Mouse (Mus musculus) adrenal gland (tissue): ENCODE data around the gene Pelo.

Experiments
- intact Hi-C: fragments of 180-260 bp; cut with DNase I; formaldehyde crosslinking; loops from one replicate; pipeline ENCODE4 v1.15.1; 2025

Pelo gene

DNA sequence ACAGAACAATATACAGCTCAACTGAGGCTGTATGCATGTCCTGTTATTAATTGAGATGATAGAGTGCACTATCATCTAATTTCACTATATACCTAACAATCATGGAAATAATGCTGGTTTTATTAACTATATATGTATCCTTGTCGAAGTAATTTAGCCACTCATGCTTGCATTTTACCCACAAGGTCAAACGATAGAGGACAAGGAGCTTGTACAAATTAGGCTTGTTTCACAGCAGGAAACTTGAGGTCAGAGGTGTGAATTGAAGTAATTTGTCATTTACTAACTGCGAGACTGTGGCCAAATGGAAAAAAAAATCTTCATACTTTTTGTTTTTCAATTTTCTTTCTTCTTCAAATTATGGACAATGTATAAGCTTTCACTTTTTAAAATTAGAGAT lies 8.2 kb upstream of the Pelo start:
- intact Hi-C loops: no loop called here

DNA sequence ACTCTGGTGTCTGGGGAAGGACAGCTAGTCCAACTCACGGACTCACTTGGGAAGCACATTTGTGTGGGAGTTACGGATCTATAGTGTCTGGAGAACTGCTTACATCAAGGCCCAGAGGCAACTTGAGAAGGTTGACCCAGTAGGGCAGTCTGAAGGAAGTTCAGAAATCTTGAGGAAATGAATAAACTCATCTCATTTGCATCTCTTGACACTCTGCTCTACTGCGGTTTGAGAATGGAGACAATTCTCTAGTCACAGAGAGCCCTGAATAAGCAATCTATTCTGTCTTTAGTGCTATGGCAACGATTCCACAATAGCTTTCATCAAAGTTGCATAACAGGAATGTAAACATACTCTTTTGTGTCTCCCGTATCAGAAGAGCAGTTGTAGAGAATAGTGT lies 7.0 kb upstream of the Pelo start:
- intact Hi-C loops: no loop called here

DNA sequence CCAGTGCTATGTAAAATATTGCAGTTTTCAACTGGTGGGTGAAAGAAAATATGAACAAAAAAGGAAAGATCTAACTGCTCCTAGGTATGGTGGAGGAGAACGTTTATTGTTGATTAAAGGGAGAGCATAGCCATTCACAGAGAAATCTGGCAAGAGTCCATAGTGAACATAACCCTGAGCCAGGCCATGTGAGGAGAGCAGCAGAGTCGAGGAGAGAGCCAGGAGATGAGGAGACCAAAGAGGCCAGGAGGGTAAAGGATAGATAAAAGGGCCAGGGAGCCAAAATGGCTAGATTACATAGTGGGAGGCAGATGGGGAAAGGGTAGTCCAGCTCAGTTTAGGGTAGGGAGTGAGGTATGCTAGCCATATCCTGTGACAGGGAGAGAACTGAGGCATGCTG lies 6.2 kb upstream of the Pelo start:
- intact Hi-C loops: no loop called here

DNA sequence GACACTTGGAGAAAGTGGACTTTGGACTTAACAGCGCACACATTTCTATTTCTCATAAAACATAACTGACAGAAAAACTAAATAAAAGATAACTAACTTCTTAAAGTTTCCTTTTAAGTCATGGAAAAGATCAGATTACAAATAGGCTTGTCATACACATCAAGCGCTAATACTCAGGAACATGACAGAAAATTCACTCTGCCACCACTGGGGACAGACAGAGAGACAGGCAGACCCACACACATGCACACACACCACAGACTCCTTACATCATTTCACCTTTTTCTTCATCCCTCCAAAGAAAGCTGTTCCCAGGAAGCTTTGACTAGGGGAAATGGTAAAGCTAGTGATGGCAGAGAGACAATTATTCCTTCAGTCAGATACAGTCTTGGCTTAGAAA lies 5.4 kb upstream of the Pelo start:
- intact Hi-C loops: no loop called here

DNA sequence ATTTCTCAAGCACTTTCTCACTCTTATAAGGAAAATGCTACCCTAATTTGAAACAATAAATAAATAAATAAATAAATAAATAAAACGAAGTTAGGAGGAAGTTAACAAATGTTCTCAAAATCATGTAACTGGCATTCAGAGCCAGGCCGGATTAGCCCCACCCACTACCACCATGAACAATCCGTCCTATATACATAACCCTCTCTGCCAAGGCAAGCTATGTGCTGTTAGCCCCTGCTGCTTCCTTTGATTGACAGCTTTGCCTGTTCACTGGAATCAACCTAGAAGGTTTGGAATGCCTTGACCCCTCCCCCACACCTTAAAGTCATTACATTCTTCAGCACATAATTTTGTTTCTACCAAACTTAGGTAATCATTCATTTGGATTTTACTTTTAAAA lies 1.5 kb upstream of the Pelo start:
- intact Hi-C loops: no loop called here

DNA sequence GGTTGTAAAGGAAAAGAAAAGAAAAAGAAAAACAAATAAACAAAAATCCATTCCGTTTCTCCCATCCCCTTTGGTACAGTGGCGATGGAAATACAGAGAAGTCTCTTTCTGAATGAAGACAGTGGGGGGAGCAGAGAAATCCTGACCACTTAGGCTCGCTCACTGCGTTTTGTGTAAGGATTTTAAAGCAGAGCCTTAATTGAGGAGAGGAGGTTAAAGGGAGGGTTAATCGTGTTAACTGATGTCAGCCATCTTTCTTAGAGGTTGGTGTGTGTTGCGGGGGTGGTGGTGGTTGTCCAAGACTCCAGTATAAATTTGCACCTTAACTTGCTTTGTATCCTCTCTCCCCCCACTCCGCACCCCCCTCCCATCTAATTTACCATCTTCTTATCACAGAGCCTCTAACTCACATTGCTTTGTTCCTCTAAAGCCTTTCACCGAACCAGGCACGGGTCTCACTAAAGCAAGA lies 1.0 kb upstream of the Pelo start:
- intact Hi-C loops: no loop called here

DNA sequence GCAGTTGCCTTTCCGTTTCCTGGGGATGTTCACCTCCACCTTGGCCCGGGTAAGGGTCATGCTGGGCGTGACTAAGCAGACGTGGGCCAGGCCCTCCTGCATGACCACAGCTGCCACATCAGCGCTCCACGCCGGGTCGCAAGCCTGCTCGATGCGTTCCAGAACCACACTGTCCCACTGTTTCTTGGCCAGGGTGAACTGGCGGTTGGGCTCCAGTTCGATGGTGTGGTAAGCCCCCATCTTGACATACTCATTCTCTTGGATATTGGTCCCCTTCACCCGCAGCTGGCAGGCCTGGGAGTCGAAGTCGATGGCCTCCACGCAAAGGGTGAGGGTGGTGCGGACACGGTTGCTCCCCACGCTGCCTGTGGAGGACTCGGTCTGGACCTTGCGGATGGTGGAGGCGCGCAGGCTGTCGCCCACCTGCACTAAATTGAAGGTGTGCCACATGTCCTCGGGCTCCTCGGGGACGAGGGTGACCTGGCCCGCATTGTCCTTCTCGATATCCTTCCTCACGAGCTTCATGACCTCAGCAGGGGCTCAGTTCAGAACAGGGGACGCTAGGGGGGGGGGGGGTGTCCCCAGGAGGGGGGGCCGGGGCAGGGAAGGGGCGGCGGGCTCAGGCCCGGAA lies 476 bp downstream of the Pelo start:
- intact Hi-C loops: no loop called here

DNA sequence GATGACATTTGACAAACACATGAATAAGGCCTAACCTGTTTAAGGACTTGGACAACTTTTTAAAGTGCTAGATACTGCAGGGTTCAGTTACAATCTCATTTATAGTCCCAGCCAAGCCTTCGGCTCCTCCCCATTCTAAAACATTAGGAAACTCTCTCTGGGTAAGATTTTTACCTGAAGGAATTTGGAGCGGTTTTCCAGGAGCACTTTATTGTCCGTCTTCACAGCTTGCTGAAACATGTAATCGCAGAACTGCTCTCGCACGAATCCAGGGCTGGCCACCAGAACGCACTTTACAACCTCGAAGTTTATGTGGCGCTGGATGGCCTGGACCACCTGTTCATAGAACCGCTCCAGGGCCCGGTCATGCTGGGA lies 979 bp downstream of the Pelo start:
- intact Hi-C loops: no loop called here

DNA sequence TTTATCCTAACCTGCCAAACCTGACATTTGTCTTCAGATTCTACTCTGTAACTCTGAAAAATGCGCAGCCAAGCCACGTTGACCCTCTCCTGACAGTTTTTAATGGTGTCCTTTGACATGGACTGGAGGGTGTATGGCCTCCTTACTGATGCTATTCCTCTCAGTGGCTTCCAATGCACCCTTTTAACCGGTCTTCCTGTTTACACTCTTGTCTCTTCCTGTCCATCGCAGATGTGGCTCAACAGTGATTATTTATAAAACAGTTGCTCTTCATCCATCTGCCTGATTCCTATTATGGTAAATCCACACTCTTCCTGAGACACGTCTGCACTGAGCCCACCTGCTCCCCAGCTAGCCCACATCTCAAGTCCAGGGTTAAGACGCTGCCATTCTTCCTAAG lies 4.0 kb downstream of the Pelo start:
- intact Hi-C loops: no loop called here

DNA sequence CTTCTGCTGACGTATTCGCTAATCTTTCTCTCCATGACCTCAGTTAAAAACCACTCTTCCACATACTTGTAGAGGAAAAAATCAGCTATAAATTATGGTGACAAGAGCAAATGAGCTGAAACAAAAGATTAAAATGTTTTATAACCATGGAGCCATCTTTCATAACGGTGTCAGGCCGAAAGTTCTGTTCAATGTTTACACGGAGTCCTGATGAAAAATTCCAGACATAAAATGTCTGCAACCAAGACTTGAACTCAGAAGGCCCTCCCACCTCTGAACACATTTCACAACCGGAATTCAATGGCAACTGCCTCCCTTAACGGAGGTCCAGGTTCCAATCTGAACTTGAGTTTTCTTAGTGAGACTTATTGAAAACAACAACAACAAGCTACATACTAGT lies 7.6 kb downstream of the Pelo start:
- intact Hi-C loops: no loop called here

DNA sequence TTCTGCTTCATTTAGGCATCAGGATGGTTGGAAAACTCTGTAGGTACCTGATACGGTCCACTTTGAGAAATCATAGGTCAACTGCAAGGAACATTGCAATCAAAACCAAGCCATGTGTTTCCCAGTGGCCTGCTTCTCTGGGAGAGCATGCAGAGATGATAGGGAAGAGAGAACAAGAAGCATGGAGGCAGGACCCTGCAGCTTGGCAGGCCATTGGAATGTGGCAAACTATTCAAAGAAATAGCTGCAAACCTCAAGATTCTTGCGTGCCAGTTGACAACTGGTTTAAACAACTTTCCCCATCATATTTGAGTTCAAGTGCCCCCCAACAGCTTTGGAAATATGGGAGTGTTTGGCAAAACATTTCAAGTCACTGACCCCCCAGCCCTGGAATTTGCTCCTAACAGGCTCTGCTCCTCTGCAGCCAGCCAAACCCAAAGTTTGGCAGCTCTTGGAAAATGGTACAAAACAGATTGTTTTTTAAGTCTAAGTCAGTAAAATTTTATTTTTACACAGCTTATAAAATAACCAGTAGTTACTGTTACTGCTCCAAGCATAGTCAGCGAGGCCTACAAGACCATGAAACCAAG lies 9.9 kb downstream of the Pelo start:
- intact Hi-C loops: no loop called here

DNA sequence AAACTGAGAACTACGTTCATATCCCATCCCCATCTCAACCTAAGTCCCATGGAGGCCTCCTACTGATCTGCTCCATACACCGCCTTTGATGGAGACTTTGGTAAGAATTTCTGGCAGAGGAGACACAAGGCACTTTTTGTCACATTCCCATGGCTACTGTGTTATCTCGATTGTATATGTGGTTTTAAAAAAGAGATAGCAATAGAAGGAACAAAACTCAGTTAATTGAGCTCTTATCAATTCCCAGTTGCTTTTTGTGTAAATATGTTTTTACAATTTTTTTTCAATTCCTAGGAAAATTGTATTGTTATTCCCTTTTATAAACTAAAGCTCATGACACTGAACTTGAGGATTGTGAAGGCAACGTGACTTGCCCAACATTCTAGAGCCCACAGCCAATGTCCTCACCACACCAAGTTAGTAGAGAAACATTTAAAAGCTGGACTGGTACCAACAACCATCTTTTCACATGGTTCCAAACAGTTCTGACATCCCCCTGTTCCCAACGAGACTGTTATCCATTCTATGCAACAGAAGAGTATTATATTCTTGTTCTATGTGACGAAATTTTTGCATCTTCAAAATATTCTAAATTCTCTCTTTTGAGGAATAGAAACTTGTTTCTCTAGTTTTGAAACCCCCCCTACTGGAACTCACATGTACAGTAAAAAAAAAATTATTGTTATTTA lies 10.8 kb downstream of the Pelo start:
- intact Hi-C loops: no loop called here

DNA sequence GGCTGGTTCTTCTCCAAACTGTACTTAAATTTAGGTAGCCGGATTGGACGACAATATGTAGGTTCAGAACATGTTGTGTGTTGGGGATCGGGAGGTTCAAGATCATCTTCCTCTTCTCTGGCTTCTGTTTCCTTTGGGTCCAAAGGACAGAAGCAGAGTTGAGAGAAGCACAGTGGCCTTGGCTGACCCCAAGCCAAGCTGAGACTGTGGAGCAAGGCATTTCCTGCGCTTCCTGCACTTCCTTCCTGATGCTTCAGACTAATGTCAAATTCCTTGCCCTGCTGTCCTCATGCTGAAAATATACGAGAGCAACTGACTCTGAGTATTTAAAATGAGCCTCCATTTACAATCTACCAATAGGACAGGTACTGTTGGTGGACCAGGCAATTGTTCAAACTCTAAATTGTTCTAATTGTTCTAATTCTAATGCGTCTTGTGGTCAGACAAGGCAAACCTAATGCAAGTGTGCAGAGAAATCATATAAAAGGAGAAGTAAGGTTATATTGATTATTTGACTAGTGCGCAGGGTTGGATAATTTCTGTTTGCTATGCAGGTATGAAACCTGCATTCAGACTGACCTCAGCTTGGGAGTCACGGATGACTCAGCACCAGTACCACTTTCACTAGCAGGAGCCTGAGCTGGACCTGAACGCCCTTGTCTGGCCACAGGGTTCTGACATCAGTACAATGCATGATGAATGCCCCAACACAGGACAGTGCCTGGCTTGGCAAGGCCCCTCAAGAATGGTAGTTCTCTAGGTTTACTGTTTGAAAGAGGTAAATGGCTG lies 12.4 kb downstream of the Pelo start:
- intact Hi-C loops: no loop called here

DNA sequence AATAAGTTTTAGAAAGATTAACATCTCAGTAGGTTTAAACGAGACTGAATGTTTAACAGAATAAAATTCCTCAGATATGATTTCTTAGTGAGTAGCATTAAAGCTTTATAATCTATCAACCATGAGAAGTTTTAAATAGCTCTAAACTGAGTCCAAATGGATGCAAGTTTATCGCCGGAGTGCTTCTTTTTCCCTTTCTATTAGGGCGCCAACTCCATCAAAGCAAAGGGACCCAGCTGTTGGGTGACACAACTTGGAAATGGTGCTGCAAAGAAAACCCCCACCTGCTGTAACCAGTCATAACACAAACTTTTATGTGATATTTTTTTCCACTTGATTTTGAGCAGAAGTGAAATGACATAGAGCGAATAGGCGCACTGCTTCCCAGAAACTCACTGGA lies 17.6 kb downstream of the Pelo start:
- intact Hi-C loops: no loop called here

DNA sequence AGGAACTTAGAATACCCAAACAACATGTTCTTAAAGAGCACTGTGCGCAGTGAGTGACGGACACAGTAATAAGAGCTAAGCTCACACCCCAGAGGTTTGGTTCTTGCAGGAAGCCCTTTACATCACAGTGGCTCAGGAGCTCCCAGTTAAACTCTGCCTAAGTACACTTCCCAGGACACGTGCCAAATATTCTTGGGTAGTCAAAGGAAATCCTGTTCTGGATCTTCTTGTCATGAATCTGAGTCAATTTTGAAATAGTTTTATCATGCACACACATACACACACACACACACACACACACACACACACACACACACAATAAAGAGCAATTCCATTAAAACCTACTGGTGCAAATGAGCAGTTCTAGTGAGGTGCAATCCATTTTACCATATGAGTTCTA lies 18.6 kb downstream of the Pelo start:
- intact Hi-C loops: no loop called here

DNA sequence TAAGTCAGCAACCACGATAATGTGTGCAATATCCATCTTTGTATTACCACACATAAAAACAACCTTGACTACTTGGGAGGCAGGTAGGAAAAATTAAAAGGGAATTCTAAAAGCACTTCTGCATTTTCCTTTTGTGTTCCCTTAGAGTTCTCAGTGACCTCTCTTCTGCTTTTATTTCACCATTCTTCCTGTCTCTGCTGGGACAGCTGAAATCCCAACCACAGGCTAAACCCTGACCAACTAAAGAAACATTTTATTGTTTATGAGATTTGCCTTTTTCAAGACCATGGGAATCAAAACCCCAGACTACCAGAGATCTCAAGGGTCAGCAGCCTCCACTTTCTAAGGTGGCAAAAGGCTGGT lies 22.0 kb downstream of the Pelo start:
- intact Hi-C loops: no loop called here

DNA sequence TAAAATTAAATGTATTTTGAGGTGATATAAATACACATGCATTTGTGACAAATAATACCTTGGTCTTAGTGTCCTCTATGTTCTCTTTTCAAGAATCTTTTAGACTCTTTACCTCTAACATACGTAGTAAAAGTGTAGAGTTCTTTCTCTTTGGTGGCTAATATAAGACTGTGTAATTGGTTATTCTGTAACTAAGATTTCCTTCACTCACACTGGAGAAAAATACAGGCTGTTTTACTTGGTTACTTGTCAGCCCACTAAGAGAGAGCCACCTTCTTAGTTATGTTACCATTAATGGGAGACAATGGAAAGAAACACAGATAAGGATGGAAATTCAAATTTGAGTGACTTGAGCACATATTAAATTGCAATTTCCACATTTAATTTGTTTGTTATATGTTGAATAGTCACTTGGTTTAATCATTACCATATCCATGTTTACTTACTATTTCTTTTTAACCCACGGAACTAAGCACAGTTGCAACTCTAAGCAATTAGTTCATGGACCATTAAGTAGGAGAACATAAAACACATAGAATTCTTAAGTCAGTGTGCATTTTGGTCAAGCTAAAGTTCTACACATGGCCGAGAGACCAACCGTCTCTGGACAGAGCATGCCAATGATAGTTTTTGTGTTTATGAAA lies 22.5 kb downstream of the Pelo start:
- intact Hi-C loops: no loop called here

DNA sequence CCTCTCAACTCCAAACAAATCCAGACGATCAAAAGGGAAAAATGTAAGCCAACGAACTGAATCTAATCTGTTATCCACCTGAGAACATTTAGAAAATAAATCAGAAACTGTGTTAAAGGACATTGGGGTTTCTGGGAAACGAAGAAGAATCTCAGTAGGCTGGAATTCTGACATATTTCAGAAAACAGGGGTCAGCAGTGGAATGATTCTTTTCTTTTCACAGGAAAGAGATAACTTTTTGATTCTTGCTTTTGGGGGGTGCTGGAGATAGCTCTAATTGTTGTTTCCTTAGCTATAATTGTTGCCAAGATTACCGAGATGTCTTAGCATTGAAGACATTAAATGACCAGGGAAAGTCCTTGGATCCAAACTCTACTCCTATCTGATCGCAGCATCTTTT lies 32.4 kb downstream of the Pelo start:
- intact Hi-C loops: no loop called here

DNA sequence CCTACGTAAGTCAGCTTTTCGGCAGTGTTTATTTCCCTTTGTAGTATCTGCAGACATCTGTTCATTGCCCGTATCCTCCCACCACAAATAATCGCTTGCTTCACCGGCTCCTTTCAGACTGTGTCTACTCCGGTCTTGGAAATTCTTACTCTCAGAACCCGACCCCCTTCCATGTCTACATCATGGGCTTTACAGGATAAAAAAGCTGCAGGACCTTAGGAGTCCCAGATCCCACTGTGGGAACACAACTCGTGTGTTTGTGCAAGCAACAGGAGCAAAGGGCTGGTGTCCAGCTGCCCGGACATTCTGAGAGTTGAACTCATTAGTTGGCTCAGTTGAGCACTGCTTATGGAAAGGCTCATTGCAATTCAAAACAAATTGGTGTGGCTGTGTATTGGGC lies 35.2 kb downstream of the Pelo start:
- intact Hi-C loops: no loop called here

DNA sequence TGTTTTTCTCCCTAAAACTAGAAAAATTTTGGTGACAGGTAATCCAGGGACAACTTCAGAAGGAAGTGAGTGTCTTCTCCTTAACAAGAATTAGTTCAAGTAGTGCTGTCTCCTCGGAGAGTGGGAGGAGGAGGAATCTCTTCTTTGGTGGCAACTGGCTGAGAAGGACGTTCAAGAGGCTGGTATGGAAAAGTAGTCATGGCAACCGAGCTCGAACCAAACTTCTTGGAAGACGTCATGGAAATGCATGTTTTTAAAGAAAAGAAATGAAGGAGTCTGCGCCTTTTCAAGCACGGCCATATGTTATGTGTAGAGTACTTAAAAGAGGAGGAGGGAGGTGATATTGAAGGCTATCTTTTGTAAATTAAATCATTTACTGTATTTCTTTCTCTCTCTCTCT lies 37.4 kb downstream of the Pelo start:
- intact Hi-C loops: no loop called here

DNA sequence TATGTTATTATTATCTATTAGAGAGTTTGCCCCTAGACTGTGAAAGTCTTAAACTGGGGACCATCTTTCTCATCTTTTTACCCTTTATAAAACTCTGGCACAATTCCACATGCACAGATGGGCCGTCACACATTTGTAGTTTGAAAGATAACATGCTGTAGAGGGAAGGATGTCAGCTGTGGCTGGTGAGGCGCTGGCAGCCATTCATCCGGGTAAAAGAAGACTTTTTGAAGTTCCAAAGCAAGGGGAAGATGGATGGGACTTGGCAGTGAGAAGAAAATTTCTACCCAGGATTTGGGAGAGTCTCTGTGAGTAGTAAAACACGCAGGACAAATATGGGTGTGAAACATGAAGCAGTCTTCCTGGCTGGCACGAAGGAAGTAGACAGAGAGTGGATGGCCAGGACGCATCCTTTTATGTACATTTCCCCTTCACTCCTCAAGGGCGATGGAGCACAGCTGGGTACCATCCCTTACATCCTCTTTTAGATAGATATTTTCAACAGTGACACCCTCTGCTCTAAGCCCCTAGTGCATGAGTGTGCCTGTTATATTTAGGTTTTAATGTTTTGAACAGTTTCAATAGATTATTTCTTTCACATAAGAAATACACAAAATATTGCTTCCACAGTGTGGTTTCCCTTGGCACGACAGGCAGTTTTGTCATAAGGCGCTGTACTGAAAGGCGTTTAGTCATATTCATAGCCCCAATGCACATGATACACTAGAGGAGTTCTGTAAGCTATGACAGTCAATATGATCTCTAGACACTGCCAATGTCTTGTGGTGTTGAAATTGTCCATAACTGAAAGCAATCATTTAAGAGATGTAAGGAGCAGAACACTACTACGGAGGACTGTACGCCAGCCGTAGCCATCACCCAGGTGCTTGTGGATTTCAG lies 39.1 kb downstream of the Pelo start:
- intact Hi-C loops: no loop called here
